Comparison of ENCODE assay signal across 15 mouse cellular contexts in the genomic region with DNA sequence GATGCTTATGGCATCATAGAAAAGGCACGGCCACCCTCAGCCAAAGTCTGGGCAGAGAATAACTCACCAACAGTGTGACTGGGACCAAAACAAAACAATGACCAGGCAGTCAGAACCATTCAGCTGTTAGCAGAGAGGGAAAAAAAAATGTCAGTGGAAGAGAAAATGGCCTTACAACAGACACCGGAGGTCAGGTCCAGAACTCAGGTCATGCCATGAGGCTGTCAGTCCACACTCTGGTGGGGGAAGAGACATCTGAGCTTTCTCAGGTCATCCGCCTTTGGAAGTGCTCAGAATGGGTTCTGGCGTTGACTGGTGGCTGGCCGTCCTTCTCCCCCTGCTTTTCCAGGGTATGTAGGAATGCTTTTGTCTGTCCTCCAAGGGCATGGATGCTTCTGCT.
A peak's percentile ranks its signal among the peaks of the same experiment; 100 is the strongest.
DNase-seq lines count a peak whose midpoint lies in the region; ATAC-seq and TF ChIP-seq lines count a peak whose summit lies in the region.
"Had no signal": no experiment of that assay in that cellular context is flagged by ENCODE, and none has a peak within 500 bp of the region (broad histone marks: within the 10 kb centered on the region; RNA-seq: fewer than 3 reads in every experiment).

No protein-coding gene starts in this region.

- H3K4me2 ChIP-seq in hindbrain, embryonic 12.5 days (replicated peaks): no peak overlapping the region
- no peak overlapping the region for H3K4me2 ChIP-seq in midbrain, embryonic 11.5 days
- no peak overlapping the region for H3K4me2 ChIP-seq in midbrain, embryonic 15.5 days
- no peak overlapping the region for H3K4me2 ChIP-seq in liver, postnatal 0 days (ENCODE audit: low read depth, low read length)
- H3K4me2 ChIP-seq: forebrain, embryonic 15.5 days; heart, embryonic 15.5 days; hindbrain, embryonic 15.5 days; limb, embryonic 13.5 days; liver, embryonic 15.5 days had no signal

- ATAC-seq in hindbrain, embryonic 12.5 days (ENCODE audit: low FRiP score): no peak
- no peak for ATAC-seq in midbrain, embryonic 11.5 days (ENCODE audit: low FRiP score)
- no peak for ATAC-seq in midbrain, embryonic 15.5 days (replicated peaks)
- ATAC-seq in liver, postnatal 0 days: no peak
- ATAC-seq: forebrain, embryonic 15.5 days had no signal

- DNase-seq in hindbrain, embryonic 10.5 days (ENCODE audit: low spot score): no peak
- peak; percentile 84 for DNase-seq in midbrain, embryonic 11.5 days (ENCODE audit: low spot score, missing footprints)
- peak; percentile 27 for DNase-seq in embryo, embryonic 10.5 days (ENCODE audit: low spot score)
- no peak for DNase-seq in left cerebral cortex, postnatal 25 days (ENCODE audit: low spot score in 2 of 2)
- no peak for DNase-seq in liver, postnatal 0 days
- DNase-seq: thymus, postnatal 4 days had no signal

- TF ChIP-seq CTCF in liver, postnatal 0 days (IDR thresholded peaks at IDR 0.05; ENCODE audit: low read depth): no peak

- WGBS in hindbrain, embryonic 10.5 days: 43% methylated on average over 5 of the region's 5 CpGs
- WGBS in hindbrain, embryonic 12.5 days: 41% methylated on average over 5 of the region's 5 CpGs
- 52% methylated on average over 5 of the region's 5 CpGs for WGBS in midbrain, embryonic 11.5 days
- WGBS in midbrain, embryonic 15.5 days: 68% methylated on average over 5 of the region's 5 CpGs
- WGBS in liver, postnatal 0 days (ENCODE audit: insufficient replicate concordance): 73% methylated on average over 5 of the region's 5 CpGs

- TF ChIP-seq EP300 in liver, postnatal 0 days (IDR thresholded peaks at IDR 0.05; ENCODE audit: low read depth): no peak

- no peaks in the 10 kb centered on the region for H3K36me3 ChIP-seq in hindbrain, embryonic 10.5 days
- no peaks in the 10 kb centered on the region for H3K36me3 ChIP-seq in hindbrain, embryonic 12.5 days
- H3K36me3 ChIP-seq in midbrain, embryonic 11.5 days (ENCODE audit: control insufficient read depth, insufficient read depth, low read length): no peaks in the 10 kb centered on the region
- no peaks in the 10 kb centered on the region for H3K36me3 ChIP-seq in midbrain, embryonic 15.5 days (replicated peaks)
- H3K36me3 ChIP-seq in liver, postnatal 0 days (replicated peaks; ENCODE audit: insufficient read depth, low read length): no peaks in the 10 kb centered on the region
- H3K36me3 ChIP-seq: forebrain, embryonic 15.5 days; heart, embryonic 15.5 days; hindbrain, embryonic 15.5 days; limb, embryonic 13.5 days; liver, embryonic 15.5 days had no signal

- H3K4me3 ChIP-seq in hindbrain, embryonic 10.5 days: peak overlapping the region; percentile 3; the same call in 1 of the 2 replicates
- no peak overlapping the region for H3K4me3 ChIP-seq in hindbrain, embryonic 12.5 days
- no peak overlapping the region for H3K4me3 ChIP-seq in midbrain, embryonic 11.5 days (ENCODE audit: low read depth, low read length)
- H3K4me3 ChIP-seq in midbrain, embryonic 15.5 days: no peak overlapping the region
- H3K4me3 ChIP-seq in liver, postnatal 0 days (ENCODE audit: low read depth, low read length): no peak overlapping the region
- H3K4me3 ChIP-seq: erythroblast, embryonic 14.5 days; forebrain, embryonic 15.5 days; heart, embryonic 15.5 days; hindbrain, embryonic 15.5 days; limb, embryonic 13.5 days; liver, embryonic 15.5 days had no signal

- intact Hi-C loops in left cerebral cortex, postnatal 25 days (cut with DNase I): no loop called here

- peaks cover 53% of the 10 kb centered on the region for H3K4me1 ChIP-seq in hindbrain, embryonic 10.5 days (replicated peaks)
- peaks cover 44% of the 10 kb centered on the region for H3K4me1 ChIP-seq in hindbrain, embryonic 12.5 days
- peaks cover 22% of the 10 kb centered on the region for H3K4me1 ChIP-seq in midbrain, embryonic 11.5 days (ENCODE audit: control insufficient read depth, insufficient read depth, low read length)
- H3K4me1 ChIP-seq in midbrain, embryonic 15.5 days: peaks cover 29% of the 10 kb centered on the region
- H3K4me1 ChIP-seq in liver, postnatal 0 days (ENCODE audit: insufficient read depth): no peaks in the 10 kb centered on the region
- H3K4me1 ChIP-seq: liver, embryonic 15.5 days; megakaryocyte, embryonic 14.5 days had no signal

- no peak overlapping the region for H3K9ac ChIP-seq in hindbrain, embryonic 12.5 days
- H3K9ac ChIP-seq in midbrain, embryonic 11.5 days (ENCODE audit: low read length): no peak overlapping the region
- H3K9ac ChIP-seq in midbrain, embryonic 15.5 days: no peak overlapping the region
- no peak overlapping the region for H3K9ac ChIP-seq in liver, postnatal 0 days (replicated peaks)
- H3K9ac ChIP-seq: forebrain, embryonic 15.5 days; heart, embryonic 15.5 days; hindbrain, embryonic 15.5 days; limb, embryonic 13.5 days; liver, embryonic 15.5 days had no signal

- peak overlapping the region; percentile 86 for H3K27ac ChIP-seq in hindbrain, embryonic 10.5 days
- H3K27ac ChIP-seq in hindbrain, embryonic 12.5 days: no peak overlapping the region
- no peak overlapping the region for H3K27ac ChIP-seq in midbrain, embryonic 11.5 days (ENCODE audit: low read depth, low read length)
- H3K27ac ChIP-seq in midbrain, embryonic 15.5 days: no peak overlapping the region
- H3K27ac ChIP-seq in liver, postnatal 0 days (ENCODE audit: low read depth): no peak overlapping the region
- H3K27ac ChIP-seq: forebrain, embryonic 15.5 days; heart, embryonic 15.5 days; liver, embryonic 15.5 days had no signal

- no peaks in the 10 kb centered on the region for H3K27me3 ChIP-seq in hindbrain, embryonic 10.5 days (ENCODE audit: insufficient read depth, poor library complexity, severe bottlenecking)
- no peaks in the 10 kb centered on the region for H3K27me3 ChIP-seq in hindbrain, embryonic 12.5 days
- no peaks in the 10 kb centered on the region for H3K27me3 ChIP-seq in midbrain, embryonic 11.5 days (ENCODE audit: control insufficient read depth, insufficient read depth, low read length)
- no peaks in the 10 kb centered on the region for H3K27me3 ChIP-seq in midbrain, embryonic 15.5 days (replicated peaks)
- H3K27me3 ChIP-seq in liver, postnatal 0 days (ENCODE audit: insufficient read depth, low read length): no peaks in the 10 kb centered on the region
- H3K27me3 ChIP-seq: forebrain, embryonic 15.5 days; heart, embryonic 15.5 days; hindbrain, embryonic 15.5 days; limb, embryonic 13.5 days; liver, embryonic 15.5 days; megakaryocyte, embryonic 14.5 days had no signal

- no peaks in the 10 kb centered on the region for H3K9me3 ChIP-seq in hindbrain, embryonic 10.5 days
- no peaks in the 10 kb centered on the region for H3K9me3 ChIP-seq in hindbrain, embryonic 12.5 days (replicated peaks)
- H3K9me3 ChIP-seq in midbrain, embryonic 11.5 days (ENCODE audit: control insufficient read depth, low read length): no peaks in the 10 kb centered on the region
- no peaks in the 10 kb centered on the region for H3K9me3 ChIP-seq in midbrain, embryonic 15.5 days
- H3K9me3 ChIP-seq in liver, postnatal 0 days (ENCODE audit: low read length): no peaks in the 10 kb centered on the region
- H3K9me3 ChIP-seq: forebrain, embryonic 15.5 days; heart, embryonic 15.5 days; hindbrain, embryonic 15.5 days; limb, embryonic 13.5 days; liver, embryonic 15.5 days had no signal

Comparison
In these comparisons a context has a peak if more than half of its experiments do, and no peak if none do; other contexts are left out.
1. DNase-seq: peak in midbrain, embryonic 11.5 days (single experiment) and embryo, embryonic 10.5 days (single experiment); none in hindbrain, embryonic 10.5 days (single experiment), left cerebral cortex, postnatal 25 days (0 of 2) and liver, postnatal 0 days (single experiment).